Mouse (Mus musculus) heart, embryonic 13.5 days (tissue): ENCODE measurements around the gene Pnp2. TPM values are rescaled to one million over a fixed set of nuclear protein-coding genes. Genes with fewer than 3 reads are reported as not detected.
"Not testable (repeated sequence)": the region's sequence is repeated elsewhere in the genome, so short reads cannot be mapped to it uniquely, and the experiment has no call there.

Experiments
- ATAC-seq: fragments of 200-750 bp; cut with Nextera tagmentation; 2 replicates; pipeline ENCODE4 v1.8.0; 2017; ENCODE audit warnings: moderate TSS enrichment; ENCODE audit not compliant: insufficient number of reproducible peaks, low FRiP score, low TSS enrichment; ENCODE audit errors: extremely low read depth
- H3K27ac ChIP-seq: fragments of 300-500 bp; sonication (generic); replicated peaks from 2 replicates; pipeline ENCODE4 v1.5.1; 2015; ENCODE audit warnings: moderate library complexity, mild to moderate bottlenecking, inconsistent platforms
- H3K27me3 ChIP-seq: fragments of 300-500 bp; sonication (generic); replicated peaks from 2 replicates; pipeline ENCODE4 v1.6.1; 2015; ENCODE audit warnings: mild to moderate bottlenecking, inconsistent platforms
- H3K36me3 ChIP-seq: fragments of 300-500 bp; sonication (generic); 2 replicates; pipeline ENCODE4 v1.6.1; 2015; ENCODE audit warnings: mild to moderate bottlenecking, inconsistent platforms
- H3K4me1 ChIP-seq: fragments of 300-500 bp; sonication (generic); 2 replicates; pipeline ENCODE4 v1.6.1; 2015; ENCODE audit warnings: inconsistent platforms
- H3K4me2 ChIP-seq: fragments of 300-500 bp; sonication (generic); 2 replicates; pipeline ENCODE4 v1.6.1; 2015; ENCODE audit warnings: inconsistent platforms, mild to moderate bottlenecking, moderate library complexity
- H3K4me3 ChIP-seq: fragments of 300-500 bp; sonication (generic); 2 replicates; pipeline ENCODE4 v1.5.1; 2015; ENCODE audit warnings: moderate library complexity, mild to moderate bottlenecking, inconsistent platforms
- H3K9ac ChIP-seq: fragments of 300-500 bp; sonication (generic); 2 replicates; pipeline ENCODE4 v1.6.1; 2015; ENCODE audit warnings: inconsistent platforms, mild to moderate bottlenecking, moderate library complexity
- H3K9me3 ChIP-seq: fragments of 300-500 bp; sonication (generic); 2 replicates; pipeline ENCODE4 v1.6.1; 2016; ENCODE audit warnings: inconsistent platforms
- WGBS: fragments of 180-500 bp; shearing (Covaris S2); methylation state at CpG from one replicate; pipeline ENCODE4 v1.1.7; 2015; ENCODE audit warnings: mixed read lengths; 5-methylcytosine and 5-hydroxymethylcytosine counted together
- polyA plus RNA-seq: library from polyadenylated mRNA; unstranded; fragments of >200 nt; fragmentation: Nextera tagmentation; extraction: Ambion mirVana; gene quantifications from 2 replicates; pipeline ENCODE4 v1.2.1, GENCODE M21; 2015

The Pnp2 gene
- 0.74 TPM in 1 of 2 replicates, not detected in the other for polyA plus RNA-seq

GRCm38 (mm10) chr14:50955942-50956508, at the start of gene Pnp2:
Gene Pnp2 (plus strand): TSS chr14:50955992.
- Histone ChIP-seq H3K4me2 (peak within 1 kb of the TSS; percentile 64), H3K4me3 (peak within 1 kb of the TSS; percentile 36), H3K36me3 (peaks cover 12% of the 10 kb centered on the region), H3K9ac (peak within 1 kb of the TSS; percentile 61), H3K27ac (0 out of 2 replicates have a peak within 1 kb of the TSS, but pooled peaks have one; percentile 8)
- H3K9me3 ChIP-seq, H3K27me3 ChIP-seq, H3K4me1 ChIP-seq: not testable (repeated sequence)
- WGBS, result 4% methylated on average over 19 of the region's 19 CpGs
- peak; percentile 69 for ATAC-seq

DNA sequence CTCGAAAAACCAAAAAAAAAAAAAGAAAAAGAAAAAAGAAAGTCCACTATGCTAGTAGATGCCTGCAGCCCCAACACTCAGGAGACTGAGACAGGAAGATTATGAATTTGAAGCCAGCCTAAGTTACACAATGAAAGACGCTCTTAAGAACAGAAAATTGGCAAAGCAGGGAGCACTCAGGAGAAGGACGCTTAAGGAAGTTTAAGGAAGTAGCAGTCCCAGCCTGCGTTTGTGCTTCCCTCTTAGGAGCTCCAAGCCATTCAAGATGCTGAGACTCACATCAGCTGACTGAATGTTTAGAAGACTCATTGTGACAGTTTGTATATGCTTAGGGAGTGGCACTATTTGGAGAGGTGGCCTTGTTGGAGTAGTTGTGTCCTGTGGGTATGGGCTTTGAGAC, 47.7 kb upstream of the Pnp2 start:
- 63% methylated on average over 4 of the region's 4 CpGs for WGBS
- Histone ChIP-seq H3K36me3 (peaks cover 24% of the 10 kb centered on the region), H3K4me1 (peaks cover 5% of the 10 kb centered on the region), H3K27me3 (no peaks in the 10 kb centered on the region), H3K9me3 (no peaks in the 10 kb centered on the region), H3K4me2 (no peak overlapping the region), H3K27ac (no peak overlapping the region), H3K4me3 (no peak overlapping the region), H3K9ac (no peak overlapping the region)
- no peak for ATAC-seq

DNA sequence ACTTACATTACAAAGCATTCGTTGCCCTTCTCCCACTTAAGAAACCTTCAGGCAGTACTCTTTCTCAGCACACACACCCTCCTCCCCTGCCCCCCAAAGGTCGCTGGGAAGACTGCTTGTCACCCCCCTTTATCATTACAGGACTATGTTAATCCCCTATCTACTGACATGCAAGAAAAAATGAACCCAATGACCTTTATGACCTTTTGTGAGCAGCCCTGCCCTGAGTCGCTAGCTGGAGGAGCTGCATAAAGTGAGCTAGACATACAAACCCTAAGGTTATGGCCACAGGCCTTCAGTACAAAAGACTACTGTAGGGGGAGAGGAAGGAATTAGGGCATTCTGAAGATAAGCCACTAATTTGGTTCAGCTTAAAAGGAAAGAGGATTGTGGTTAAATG, 44.4 kb upstream of the Pnp2 start:
- peaks cover 54% of the 10 kb centered on the region for H3K36me3 ChIP-seq
- no peak overlapping the region for H3K4me3 ChIP-seq
- H3K4me2 ChIP-seq, result no peak overlapping the region
- no peaks in the 10 kb centered on the region for H3K27me3 ChIP-seq
- H3K9me3 ChIP-seq, result no peaks in the 10 kb centered on the region
- no peak overlapping the region for H3K9ac ChIP-seq
- no peak overlapping the region for H3K27ac ChIP-seq
- H3K4me1 ChIP-seq, result no peaks in the 10 kb centered on the region
- ATAC-seq, result no peak
- WGBS, result 47% methylated on average over 3 of the region's 3 CpGs

DNA sequence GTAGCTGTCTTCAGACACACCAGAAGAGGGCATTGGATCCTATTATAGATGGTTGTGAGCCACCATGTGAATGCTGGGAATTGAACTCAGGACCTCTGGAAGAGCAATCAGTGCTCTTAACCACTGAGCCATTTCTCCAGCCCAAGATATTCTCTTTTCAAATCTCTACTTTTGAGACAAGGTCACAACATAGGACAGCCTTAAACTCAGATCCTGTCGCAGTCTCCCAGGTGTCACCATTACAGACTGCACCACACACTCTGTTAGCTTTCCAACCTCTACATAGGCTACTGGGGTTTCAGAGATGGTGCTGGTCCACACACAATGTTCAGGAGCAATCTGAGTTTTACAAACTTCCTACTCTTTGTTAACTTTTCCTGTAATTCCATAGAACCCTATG, 32.4 kb upstream of the Pnp2 start:
- not testable (repeated sequence) for ATAC-seq, H3K9me3 ChIP-seq, H3K27me3 ChIP-seq
- WGBS, result 59% methylated on average over 1 of the region's 1 CpGs
- peaks cover 49% of the 10 kb centered on the region for H3K36me3 ChIP-seq
- H3K4me2 ChIP-seq, result peak overlapping the region; percentile 78
- H3K27ac ChIP-seq, result peak overlapping the region; percentile 94; the same call in 1 of the 2 replicates
- H3K9ac ChIP-seq, result peak overlapping the region; percentile 92
- peak overlapping the region; percentile 93 for H3K4me3 ChIP-seq
- peaks cover 22% of the 10 kb centered on the region for H3K4me1 ChIP-seq

DNA sequence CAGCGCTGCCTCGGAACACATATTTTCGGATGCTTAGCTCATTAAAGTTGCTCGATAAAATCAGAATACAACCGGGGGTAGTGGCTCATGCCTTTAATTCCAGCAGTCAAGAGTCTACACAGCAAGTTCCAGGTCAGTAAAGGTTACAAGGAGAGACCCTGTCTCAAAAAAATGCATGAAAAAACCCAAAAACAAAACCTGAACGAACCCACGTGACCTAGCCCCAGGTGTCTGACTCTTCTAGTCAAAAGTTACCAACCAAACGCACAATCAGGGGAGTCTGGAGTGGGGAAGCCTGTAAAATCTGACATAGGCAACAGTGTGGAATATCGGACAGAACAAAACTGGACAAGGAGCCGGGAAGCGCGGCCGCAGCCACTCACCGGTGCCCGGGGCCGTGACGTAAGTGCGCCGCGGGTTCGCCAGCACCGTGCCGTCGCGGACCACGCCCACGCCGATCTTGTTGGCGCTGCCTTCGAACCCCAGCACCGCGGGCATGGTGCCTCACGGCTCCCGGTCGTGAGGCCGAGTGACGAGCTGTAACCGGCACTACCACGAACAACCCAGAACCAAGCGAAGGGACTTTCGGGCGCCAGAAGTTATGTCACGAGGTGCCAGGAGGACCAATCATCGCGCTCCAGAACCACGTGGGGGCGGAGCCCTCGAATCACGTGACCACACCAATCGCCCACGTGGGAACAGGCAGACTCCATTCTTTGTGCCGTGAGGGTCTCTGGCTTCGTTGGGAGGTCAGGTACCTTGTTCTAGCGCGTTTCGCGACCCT, 31.3 kb upstream of the Pnp2 start, which contains the start of the genes Osgep and Apex1:
Gene Osgep (minus strand): TSS at position 613 of the 784 bp plus-strand sequence.
Gene Apex1 (plus strand): TSS at position 688 of the 784 bp plus-strand sequence.
- Histone ChIP-seq H3K27me3 (no peaks in the 10 kb centered on the region), H3K9me3 (no peaks in the 10 kb centered on the region), H3K4me2 (peak within 1 kb of the TSS; percentile 78), H3K9ac (peak within 1 kb of the TSS; percentile 92), H3K4me1 (peaks cover 27% of the 10 kb centered on the region), H3K36me3 (peaks cover 51% of the 10 kb centered on the region), H3K27ac (peak within 1 kb of the TSS; percentile 94), H3K4me3 (peak within 1 kb of the TSS; percentile 93)
- peak; percentile 93 for ATAC-seq
- under 1% methylated on average over 57 of the region's 57 CpGs for WGBS

DNA sequence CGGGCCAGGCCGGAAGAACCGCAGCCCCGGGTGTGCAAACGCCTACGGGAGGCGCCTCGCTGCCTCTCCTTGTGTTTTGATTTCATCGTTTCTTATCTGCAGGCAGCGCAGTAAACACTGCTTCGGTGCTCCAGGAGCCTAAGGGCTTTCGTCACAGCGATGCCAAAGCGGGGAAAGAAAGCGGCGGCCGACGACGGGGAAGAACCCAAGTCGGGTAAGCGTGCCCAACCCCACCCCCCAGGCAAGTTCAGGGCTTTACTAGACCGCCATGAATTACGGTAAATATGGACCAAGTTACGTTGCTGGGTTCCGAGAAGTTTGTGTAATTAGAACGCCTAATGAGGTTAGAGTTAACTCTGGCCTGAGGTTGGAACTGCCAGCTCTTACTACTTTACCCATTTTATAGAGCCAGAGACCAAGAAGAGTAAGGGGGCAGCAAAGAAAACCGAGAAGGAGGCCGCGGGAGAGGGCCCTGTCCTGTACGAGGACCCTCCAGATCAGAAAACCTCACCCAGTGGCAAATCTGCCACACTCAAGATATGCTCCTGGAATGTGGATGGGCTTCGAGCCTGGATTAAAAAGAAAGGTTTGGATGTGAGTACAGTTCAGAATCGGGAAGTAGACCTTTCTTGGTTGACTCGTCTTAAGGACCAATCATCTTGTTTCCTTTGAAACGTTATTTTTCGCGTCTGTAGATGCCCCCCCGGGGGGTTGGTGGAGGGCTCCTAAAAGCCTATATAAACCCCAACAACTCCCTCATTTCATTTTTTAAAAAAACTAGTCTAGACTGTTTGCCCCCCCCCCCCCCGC, 30.5 kb upstream of the Pnp2 start:
- Histone ChIP-seq H3K9me3 (no peaks in the 10 kb centered on the region), H3K4me3 (peak overlapping the region; percentile 93), H3K9ac (peak overlapping the region; percentile 92), H3K4me2 (peak overlapping the region; percentile 78), H3K27me3 (no peaks in the 10 kb centered on the region), H3K27ac (peak overlapping the region; percentile 94), H3K36me3 (peaks cover 44% of the 10 kb centered on the region), H3K4me1 (peaks cover 35% of the 10 kb centered on the region)
- peak; percentile 5; the same call in 1 of the 2 replicates for ATAC-seq
- WGBS, result 2% methylated on average over 38 of the region's 38 CpGs

- Histone ChIP-seq H3K9me3 (no peaks in the 10 kb centered on the region), H3K9ac (no peak overlapping the region), H3K4me3 (no peak overlapping the region), H3K4me2 (no peak overlapping the region), H3K4me1 (peaks cover 40% of the 10 kb centered on the region), H3K36me3 (peaks cover 37% of the 10 kb centered on the region), H3K27me3 (no peaks in the 10 kb centered on the region), H3K27ac (no peak overlapping the region)
- ATAC-seq, result no peak
- 78% methylated on average over 3 of the region's 3 CpGs for WGBS
These were observed 28.4 kb upstream of the Pnp2 start for GRCm38 (mm10) chr14:50927366-50927765.

GRCm38 (mm10) chr14:50929951-50930350, 25.8 kb upstream of the Pnp2 start:
- peaks cover 32% of the 10 kb centered on the region for H3K4me1 ChIP-seq
- ATAC-seq, result no peak
- H3K27ac ChIP-seq, result peak overlapping the region; percentile 89
- 13% methylated on average over 10 of the region's 10 CpGs for WGBS
- H3K27me3 ChIP-seq, result no peaks in the 10 kb centered on the region
- peak overlapping the region; percentile 99 for H3K4me3 ChIP-seq
- H3K4me2 ChIP-seq, result peak overlapping the region; percentile 88
- no peaks in the 10 kb centered on the region for H3K9me3 ChIP-seq
- peaks cover 37% of the 10 kb centered on the region for H3K36me3 ChIP-seq
- peak overlapping the region; percentile 99 for H3K9ac ChIP-seq

GRCm38 (mm10) chr14:50930377-50930753, 25.4 kb upstream of the Pnp2 start:
- Histone ChIP-seq H3K36me3 (peaks cover 37% of the 10 kb centered on the region), H3K27me3 (no peaks in the 10 kb centered on the region), H3K9ac (peak overlapping the region; percentile 99), H3K4me3 (peak overlapping the region; percentile 99), H3K27ac (peak overlapping the region; percentile 89), H3K4me2 (peak overlapping the region; percentile 88), H3K9me3 (no peaks in the 10 kb centered on the region), H3K4me1 (peaks cover 32% of the 10 kb centered on the region)
- WGBS, result under 1% methylated on average over 38 of the region's 38 CpGs
- peak; percentile 77 for ATAC-seq

- Histone ChIP-seq H3K4me3 (peak within 1 kb of the TSS; percentile 99), H3K27me3 (no peaks in the 10 kb centered on the region), H3K9ac (peak within 1 kb of the TSS; percentile 99), H3K36me3 (peaks cover 37% of the 10 kb centered on the region), H3K27ac (peak within 1 kb of the TSS; percentile 89), H3K4me1 (peaks cover 26% of the 10 kb centered on the region), H3K4me2 (peak within 1 kb of the TSS; percentile 88), H3K9me3 (no peaks in the 10 kb centered on the region)
- peak; percentile 97 for ATAC-seq
- WGBS, result under 1% methylated on average over 67 of the region's 68 CpGs
These were observed 24.9 kb upstream of the Pnp2 start, which contains the start of the genes Pip4p1 and Pnp for GRCm38 (mm10) chr14:50930754-50931492. Gene Pip4p1 (minus strand): TSS chr14:50930856. Gene Pnp (plus strand): TSS chr14:50931082.
